Mouse (Mus musculus) stomach, postnatal 0 days (tissue): ENCODE results near the gene 1700003F12Rik. TPM values are rescaled to one million over a fixed set of nuclear protein-coding genes. Genes with fewer than 3 reads are reported as not detected.

Experiments used
- ATAC-seq: fragments of 200-750 bp; cut with Nextera tagmentation; 2 replicates; pipeline ENCODE4 v1.8.0; 2017; ENCODE audit not compliant: low FRiP score, low TSS enrichment
- DNase-seq: peaks from one replicate; pipeline ENCODE4 v3.0.0-alpha.2; 2016; ENCODE audit warnings: low spot score
- H3K27ac ChIP-seq: fragments of 300-500 bp; sonication (generic); replicated peaks from 2 replicates; pipeline ENCODE4 v1.5.1; 2014; ENCODE audit warnings: mild to moderate bottlenecking, control low read depth
- H3K27me3 ChIP-seq: fragments of 300-500 bp; sonication (generic); 2 replicates; pipeline ENCODE4 v1.6.1; 2014; ENCODE audit warnings: low read length; ENCODE audit not compliant: control insufficient read depth, insufficient read depth
- H3K36me3 ChIP-seq: fragments of 300-500 bp; sonication (generic); 2 replicates; pipeline ENCODE4 v1.6.1; 2014; ENCODE audit warnings: low read length, mixed read lengths; ENCODE audit not compliant: control insufficient read depth, insufficient read depth
- H3K4me1 ChIP-seq: fragments of 300-500 bp; sonication (generic); replicated peaks from 2 replicates; pipeline ENCODE4 v1.6.1; 2014; ENCODE audit warnings: antibody characterized with exemption; ENCODE audit not compliant: control insufficient read depth, insufficient read depth
- H3K4me2 ChIP-seq: fragments of 300-500 bp; sonication (generic); replicated peaks from 2 replicates; pipeline ENCODE4 v1.6.1; 2014; ENCODE audit warnings: low read depth, mild to moderate bottlenecking, control low read depth, moderate library complexity
- H3K4me3 ChIP-seq: fragments of 300-500 bp; sonication (generic); 2 replicates; pipeline ENCODE4 v1.5.1; 2014; ENCODE audit warnings: low read depth, low read length, control low read depth
- H3K9ac ChIP-seq: fragments of 300-500 bp; sonication (generic); 2 replicates; pipeline ENCODE4 v1.6.1; 2014; ENCODE audit warnings: mild to moderate bottlenecking, low read length, control low read depth, mixed read lengths
- H3K9me3 ChIP-seq: fragments of 300-500 bp; sonication (generic); 2 replicates; pipeline ENCODE4 v1.6.1; 2016; ENCODE audit warnings: low read length; ENCODE audit not compliant: control insufficient read depth
- CTCF ChIP-seq: IDR thresholded peaks from 2 replicates; pipeline ENCODE4 v1.5.1; 2016; ENCODE audit warnings: antibody characterized with exemption, low read depth, mild to moderate bottlenecking, moderate library complexity
- EP300 ChIP-seq: optimal IDR thresholded peaks from 2 replicates; pipeline ENCODE3; 2016; ENCODE audit warnings: antibody characterized with exemption
- WGBS: fragments of 180-500 bp; shearing (Covaris S2); extraction: QIAGEN DNeasy Blood & Tissue Kit; methylation state at CpG from one replicate; pipeline ENCODE4 v1.1.7; 2014; 5-methylcytosine and 5-hydroxymethylcytosine counted together
- polyA plus RNA-seq: library from polyadenylated mRNA; unstranded; fragments of >200 nt; fragmentation: Nextera tagmentation; extraction: Ambion mirVana; gene quantifications from 2 replicates; pipeline ENCODE4 v1.2.1, GENCODE M21; 2015

The 1700003F12Rik gene
- polyA plus RNA-seq, 1 experiment from 2014 or later: 0.89 TPM

GRCm38 (mm10) chr2:154539720-154540119 is 7.2 kb upstream of the 1700003F12Rik start:
- no peak overlapping the region for H3K4me2 ChIP-seq
- no peak overlapping the region for H3K27ac ChIP-seq
- DNase-seq (peak; percentile 51), ATAC-seq (no peak)
- H3K4me1 ChIP-seq: no peaks in the 10 kb centered on the region
- H3K36me3 ChIP-seq: peaks cover 4% of the 10 kb centered on the region
- WGBS: 70% methylated on average over 3 of the region's 3 CpGs
- H3K9me3 ChIP-seq: no peaks in the 10 kb centered on the region
- no peak overlapping the region for H3K9ac ChIP-seq
- TF ChIP-seq EP300 (no peak), CTCF (peak; percentile 84)
- no peak overlapping the region for H3K4me3 ChIP-seq
- H3K27me3 ChIP-seq: no peaks in the 10 kb centered on the region

- TF ChIP-seq EP300 (no peak), CTCF (peak; percentile 36)
- Histone ChIP-seq H3K4me2 (no peak overlapping the region), H3K4me1 (no peaks in the 10 kb centered on the region), H3K27me3 (no peaks in the 10 kb centered on the region), H3K27ac (no peak overlapping the region), H3K4me3 (no peak overlapping the region), H3K36me3 (no peaks in the 10 kb centered on the region), H3K9me3 (no peaks in the 10 kb centered on the region), H3K9ac (no peak overlapping the region)
- WGBS: 82% methylated on average over 2 of the region's 2 CpGs
- ATAC-seq (no peak), DNase-seq (no peak)
These were observed 5.3 kb upstream of the 1700003F12Rik start for GRCm38 (mm10) chr2:154541630-154542029.

- H3K4me3 ChIP-seq: no peak overlapping the region
- no peak overlapping the region for H3K4me2 ChIP-seq
- ATAC-seq: no peak
- DNase-seq: no peak
- no peaks in the 10 kb centered on the region for H3K9me3 ChIP-seq
- no peak overlapping the region for H3K9ac ChIP-seq
- H3K27me3 ChIP-seq: no peaks in the 10 kb centered on the region
- WGBS: 74% methylated on average over 9 of the region's 9 CpGs
- H3K27ac ChIP-seq: no peak overlapping the region
- TF ChIP-seq EP300 (no peak), CTCF (no peak)
- H3K36me3 ChIP-seq: no peaks in the 10 kb centered on the region
- no peaks in the 10 kb centered on the region for H3K4me1 ChIP-seq
These were observed 3.1 kb upstream of the 1700003F12Rik start for GRCm38 (mm10) chr2:154543567-154544347.

GRCm38 (mm10) chr2:154548688-154549087 is 1.8 kb downstream of the 1700003F12Rik start:
- DNase-seq: no peak
- Histone ChIP-seq H3K4me1 (peaks cover 10% of the 10 kb centered on the region; the same call in 1 of the 2 replicates), H3K4me2 (no peak overlapping the region), H3K4me3 (no peak overlapping the region), H3K36me3 (no peaks in the 10 kb centered on the region), H3K9me3 (no peaks in the 10 kb centered on the region), H3K27me3 (no peaks in the 10 kb centered on the region), H3K9ac (no peak overlapping the region), H3K27ac (no peak overlapping the region)
- TF ChIP-seq CTCF: no peak
- no peak for TF ChIP-seq EP300
- peak; percentile 31; the same call in 1 of the 2 replicates for ATAC-seq
- WGBS: 74% methylated on average over 3 of the region's 3 CpGs

GRCm38 (mm10) chr2:154549127-154549885 is 2.4 kb downstream of the 1700003F12Rik start:
- no peaks in the 10 kb centered on the region for H3K9me3 ChIP-seq
- H3K9ac ChIP-seq: peak overlapping the region; percentile 50
- ATAC-seq (peak; percentile 58), DNase-seq (peak; percentile 81)
- no peaks in the 10 kb centered on the region for H3K36me3 ChIP-seq
- H3K4me3 ChIP-seq: peak overlapping the region; percentile 37
- WGBS: 5% methylated on average over 45 of the region's 48 CpGs
- peaks cover 10% of the 10 kb centered on the region; the same call in 1 of the 2 replicates for H3K4me1 ChIP-seq
- TF ChIP-seq EP300 (no peak), CTCF (no peak)
- no peak overlapping the region for H3K27ac ChIP-seq
- H3K4me2 ChIP-seq: peak overlapping the region; percentile 76
- H3K27me3 ChIP-seq: no peaks in the 10 kb centered on the region

- Histone ChIP-seq H3K4me2 (peak overlapping the region; percentile 76), H3K4me1 (peaks cover 10% of the 10 kb centered on the region; the same call in 1 of the 2 replicates), H3K9ac (no peak overlapping the region), H3K9me3 (no peaks in the 10 kb centered on the region), H3K4me3 (peak overlapping the region; percentile 37), H3K27ac (no peak overlapping the region), H3K27me3 (no peaks in the 10 kb centered on the region), H3K36me3 (no peaks in the 10 kb centered on the region)
- ATAC-seq: no peak
- no peak; the same call in 1 of the 2 replicates for TF ChIP-seq CTCF
- TF ChIP-seq EP300: no peak
- DNase-seq: no peak
- WGBS: 19% methylated on average over 20 of the region's 20 CpGs
These were observed 3.0 kb downstream of the 1700003F12Rik start for GRCm38 (mm10) chr2:154549886-154550189.
